Mouse (Mus musculus): Measurements from ENCODE around the gene Pde5a. TPM values are rescaled to one million over a fixed set of nuclear protein-coding genes. Genes with fewer than 3 reads are reported as not detected.

Pde5a gene
- total RNA-seq, 1 experiment = 1.6 TPM

- Histone ChIP-seq H3K36me3 (ENCODE audit: control insufficient read depth, insufficient read depth, low read length, poor library complexity, severe bottlenecking) (no peaks in the 10 kb centered on the region), H3K27ac (ENCODE audit: insufficient read depth, low read depth, low read length, poor library complexity, severe bottlenecking) (no peak overlapping the region)
- in situ Hi-C loops (cut with MboI; ENCODE audit: low sequenced_read_pairs in 2 of 2, unreplicated experiment in 2 of 2) = no loop called here
Observed at GRCm38 (mm10) chr3:122898254-122898653, 169.5 kb downstream of the Pde5a start.

GRCm38 (mm10) chr3:122903746-122904433, 175.1 kb downstream of the Pde5a start:
- in situ Hi-C loops (cut with MboI; ENCODE audit: low sequenced_read_pairs in 2 of 2, unreplicated experiment in 2 of 2) = loop anchor here in 1 of 2 experiments (10.0 kb wide), 1 partner anchor 259 kb away; no protein-coding TSS in a partner anchor
- H3K4me1 ChIP-seq (ENCODE audit: control insufficient read depth in 2 of 2, insufficient read depth in 2 of 2, low read length in 2 of 2, poor library complexity in 1 of 2) = no peaks in the 10 kb centered on the region
- no peaks in the 10 kb centered on the region for H3K36me3 ChIP-seq (ENCODE audit: control insufficient read depth, insufficient read depth, low read length, poor library complexity, severe bottlenecking)
- TF ChIP-seq CHD2 (IDR thresholded peaks at IDR 0.05; ENCODE audit: low read depth, low read length) (no peak), ZNF384 (IDR thresholded peaks at IDR 0.05; ENCODE audit: low read depth, low read length) (no peak), ZC3H11A (IDR thresholded peaks at IDR 0.05; ENCODE audit: borderline replicate concordance, low read depth, low read length) (peak; percentile 88), MAFK (IDR thresholded peaks at IDR 0.05; ENCODE audit: insufficient read depth, low read depth, low read length) (no peak)
- H3K4me3 ChIP-seq (ENCODE audit: insufficient read depth in 1 of 2, low read depth in 1 of 2, low read length in 2 of 2, poor library complexity in 1 of 2, severe bottlenecking in 1 of 2) = no peak overlapping the region
- no peaks in the 10 kb centered on the region for H3K9me3 ChIP-seq (ENCODE audit: control insufficient read depth, insufficient read depth, low read depth, low read length)
- peak; percentile 49 for DNase-seq (ENCODE audit: low read depth, low spot score)
- H3K27ac ChIP-seq (ENCODE audit: insufficient read depth, low read depth, low read length, poor library complexity, severe bottlenecking) = no peak overlapping the region
- no peak overlapping the region for H3K9ac ChIP-seq (ENCODE audit: insufficient read depth, low read depth, low read length, poor library complexity, severe bottlenecking)

More at GRCm38 (mm10) chr3:122898254-122898653, 169.5 kb downstream of the Pde5a start:
- no peak overlapping the region for H3K4me3 ChIP-seq (ENCODE audit: insufficient read depth in 1 of 2, low read depth in 1 of 2, low read length in 2 of 2, poor library complexity in 1 of 2, severe bottlenecking in 1 of 2)
- no peak for DNase-seq (ENCODE audit: low read depth, low spot score)
- H3K9ac ChIP-seq (ENCODE audit: insufficient read depth, low read depth, low read length, poor library complexity, severe bottlenecking) = no peak overlapping the region
- TF ChIP-seq MAFK (IDR thresholded peaks at IDR 0.05; ENCODE audit: insufficient read depth, low read depth, low read length) (no peak), CHD2 (IDR thresholded peaks at IDR 0.05; ENCODE audit: low read depth, low read length) (no peak), HCFC1 (IDR thresholded peaks at IDR 0.05; ENCODE audit: borderline replicate concordance, insufficient read depth, low read length) (no peak), ZNF384 (IDR thresholded peaks at IDR 0.05; ENCODE audit: low read depth, low read length) (no peak), ZC3H11A (IDR thresholded peaks at IDR 0.05; ENCODE audit: borderline replicate concordance, low read depth, low read length) (no peak)
- H3K4me1 ChIP-seq (ENCODE audit: control insufficient read depth in 2 of 2, insufficient read depth in 2 of 2, low read length in 2 of 2, poor library complexity in 1 of 2) = no peaks in the 10 kb centered on the region
- H3K9me3 ChIP-seq (ENCODE audit: control insufficient read depth, insufficient read depth, low read depth, low read length) = no peaks in the 10 kb centered on the region

- Histone ChIP-seq H3K9me3 (ENCODE audit: control insufficient read depth, insufficient read depth, low read depth, low read length) (no peaks in the 10 kb centered on the region), H3K36me3 (ENCODE audit: control insufficient read depth, insufficient read depth, low read length, poor library complexity, severe bottlenecking) (no peaks in the 10 kb centered on the region), H3K4me1 (ENCODE audit: control insufficient read depth in 2 of 2, insufficient read depth in 2 of 2, low read length in 2 of 2, poor library complexity in 1 of 2) (no peaks in the 10 kb centered on the region), H3K9ac (ENCODE audit: insufficient read depth, low read depth, low read length, poor library complexity, severe bottlenecking) (no peak overlapping the region), H3K27ac (ENCODE audit: insufficient read depth, low read depth, low read length, poor library complexity, severe bottlenecking) (no peak overlapping the region), H3K4me3 (ENCODE audit: insufficient read depth in 1 of 2, low read depth in 1 of 2, low read length in 2 of 2, poor library complexity in 1 of 2, severe bottlenecking in 1 of 2) (no peak overlapping the region)
- DNase-seq (ENCODE audit: low read depth, low spot score) = no peak
- in situ Hi-C loops (cut with MboI; ENCODE audit: low sequenced_read_pairs in 2 of 2, unreplicated experiment in 2 of 2) = loop anchor here in 1 of 2 experiments (10.0 kb wide), 1 partner anchor 263 kb away; no protein-coding TSS in a partner anchor
- TF ChIP-seq HCFC1 (IDR thresholded peaks at IDR 0.05; ENCODE audit: borderline replicate concordance, insufficient read depth, low read length) (no peak), ZNF384 (IDR thresholded peaks at IDR 0.05; ENCODE audit: low read depth, low read length) (no peak), ZC3H11A (IDR thresholded peaks at IDR 0.05; ENCODE audit: borderline replicate concordance, low read depth, low read length) (no peak), MAFK (IDR thresholded peaks at IDR 0.05; ENCODE audit: insufficient read depth, low read depth, low read length) (no peak), CHD2 (IDR thresholded peaks at IDR 0.05; ENCODE audit: low read depth, low read length) (no peak)
Observed at GRCm38 (mm10) chr3:122907841-122908240, 179.1 kb downstream of the Pde5a start.

Other genes starting within 250 kb of the Pde5a start
- gene Fnbp1l, start 109.2 kb upstream of the Pde5a start, total RNA-seq (2012; rRNA removed) = 21.2 and 25.5 TPM in 2 replicates
- not detected in 2 replicates for gene Fabp2, start 166.1 kb downstream of the Pde5a start, total RNA-seq (2012; rRNA removed)
- not detected in 2 replicates for gene Gm10959, start 190.4 kb downstream of the Pde5a start, total RNA-seq (2012; rRNA removed)
- gene 1810037I17Rik, start 195.3 kb downstream of the Pde5a start, total RNA-seq (2012; rRNA removed) = 49.2 and 65.0 TPM in 2 replicates

Data from ES-E14 (cell line).